Mouse (Mus musculus) embryonic facial prominence, embryonic 15.5 days (tissue): ENCODE data around the gene Kit. TPM values are rescaled to one million over a fixed set of nuclear protein-coding genes. Genes with fewer than 3 reads are reported as not detected.

Source experiments
- ATAC-seq: fragments of 200-750 bp; cut with Nextera tagmentation; 2 replicates; pipeline ENCODE4 v1.8.0; 2017; ENCODE audit warnings: low read depth, moderate TSS enrichment; ENCODE audit not compliant: insufficient number of reproducible peaks, low FRiP score, low TSS enrichment
- H3K27ac ChIP-seq: fragments of 300-500 bp; sonication (generic); replicated peaks from 2 replicates; pipeline ENCODE4 v1.5.1; 2015; ENCODE audit warnings: mild to moderate bottlenecking, inconsistent platforms
- H3K27me3 ChIP-seq: fragments of 300-500 bp; sonication (generic); 2 replicates; pipeline ENCODE4 v1.6.1; 2015; ENCODE audit warnings: inconsistent platforms
- H3K36me3 ChIP-seq: fragments of 300-500 bp; sonication (generic); 2 replicates; pipeline ENCODE4 v1.6.1; 2015; ENCODE audit warnings: mild to moderate bottlenecking, inconsistent platforms
- H3K4me1 ChIP-seq: fragments of 300-500 bp; sonication (generic); 2 replicates; pipeline ENCODE4 v1.6.1; 2015; ENCODE audit warnings: inconsistent platforms
- H3K4me2 ChIP-seq: fragments of 300-500 bp; sonication (generic); replicated peaks from 2 replicates; pipeline ENCODE4 v1.6.1; 2015; ENCODE audit warnings: mild to moderate bottlenecking, inconsistent platforms
- H3K4me3 ChIP-seq: fragments of 300-500 bp; sonication (generic); replicated peaks from 2 replicates; pipeline ENCODE4 v1.5.1; 2015; ENCODE audit warnings: mild to moderate bottlenecking, inconsistent platforms
- H3K9ac ChIP-seq: fragments of 300-500 bp; sonication (generic); 2 replicates; pipeline ENCODE4 v1.6.1; 2015; ENCODE audit warnings: inconsistent platforms
- H3K9me3 ChIP-seq: fragments of 300-500 bp; sonication (generic); replicated peaks from 2 replicates; pipeline ENCODE4 v1.6.1; 2016; ENCODE audit warnings: inconsistent platforms
- WGBS: fragments of 180-500 bp; shearing (Covaris S2); methylation state at CpG from one replicate; pipeline ENCODE4 v1.1.7; 2015; 5-methylcytosine and 5-hydroxymethylcytosine counted together
- polyA plus RNA-seq: library from polyadenylated mRNA; unstranded; fragments of >200 nt; fragmentation: Nextera tagmentation; extraction: Ambion mirVana; gene quantifications from 2 replicates; pipeline ENCODE4 v1.2.1, GENCODE M21; 2015

The Kit gene
- polyA plus RNA-seq, 1 experiment from 2014 or later, result 23.4 TPM

DNA sequence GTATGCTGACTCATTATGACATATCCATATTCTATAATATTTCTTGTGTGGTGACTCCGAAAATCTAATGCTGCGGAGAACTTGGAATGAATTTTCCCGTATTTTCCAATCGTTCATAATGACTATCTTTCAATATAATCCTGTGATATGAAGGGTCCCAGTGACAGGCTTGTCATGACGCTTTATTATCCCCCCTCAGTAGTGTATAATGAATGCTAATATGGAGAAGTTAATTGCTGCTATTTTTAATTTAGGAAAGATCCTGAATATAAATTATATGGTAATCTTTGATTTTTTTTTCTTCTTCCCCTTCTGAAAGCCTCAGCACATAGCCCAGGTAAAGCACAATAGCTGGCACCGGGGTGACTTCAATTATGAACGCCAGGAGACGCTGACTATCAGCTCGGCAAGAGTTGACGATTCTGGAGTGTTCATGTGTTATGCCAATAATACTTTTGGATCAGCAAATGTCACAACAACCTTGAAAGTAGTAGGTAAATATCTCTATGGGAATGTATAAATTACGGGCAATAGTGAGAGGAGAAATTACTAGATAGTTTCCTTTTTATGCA, 40.4 kb downstream of the Kit start:
- no peak for ATAC-seq
- no peak overlapping the region for H3K4me2 ChIP-seq
- H3K36me3 ChIP-seq, result no peaks in the 10 kb centered on the region
- no peak overlapping the region for H3K27ac ChIP-seq
- no peaks in the 10 kb centered on the region for H3K4me1 ChIP-seq
- WGBS, result 94% methylated on average over 11 of the region's 11 CpGs
- no peak overlapping the region for H3K4me3 ChIP-seq
- H3K9ac ChIP-seq, result no peak overlapping the region
- no peaks in the 10 kb centered on the region for H3K9me3 ChIP-seq
- H3K27me3 ChIP-seq, result no peaks in the 10 kb centered on the region

GRCm38 (mm10) chr5:75615624-75616023, 40.9 kb downstream of the Kit start:
- Histone ChIP-seq H3K9me3 (no peaks in the 10 kb centered on the region), H3K27me3 (no peaks in the 10 kb centered on the region)
- no peak for ATAC-seq

GRCm38 (mm10) chr5:75622401-75622800, 47.7 kb downstream of the Kit start:
- no peaks in the 10 kb centered on the region for H3K4me1 ChIP-seq
- no peaks in the 10 kb centered on the region for H3K27me3 ChIP-seq
- no peak overlapping the region for H3K9ac ChIP-seq
- no peak for ATAC-seq
- no peak overlapping the region for H3K4me2 ChIP-seq
- H3K36me3 ChIP-seq, result no peaks in the 10 kb centered on the region
- H3K27ac ChIP-seq, result no peak overlapping the region
- H3K9me3 ChIP-seq, result no peaks in the 10 kb centered on the region
- H3K4me3 ChIP-seq, result no peak overlapping the region
- 93% methylated on average over 4 of the region's 4 CpGs for WGBS

More at GRCm38 (mm10) chr5:75615624-75616023, 40.9 kb downstream of the Kit start:
- Histone ChIP-seq H3K27ac (no peak overlapping the region), H3K36me3 (no peaks in the 10 kb centered on the region), H3K4me2 (no peak overlapping the region), H3K4me1 (no peaks in the 10 kb centered on the region), H3K9ac (no peak overlapping the region), H3K4me3 (no peak overlapping the region)
- 87% methylated on average over 8 of the region's 8 CpGs for WGBS

DNA sequence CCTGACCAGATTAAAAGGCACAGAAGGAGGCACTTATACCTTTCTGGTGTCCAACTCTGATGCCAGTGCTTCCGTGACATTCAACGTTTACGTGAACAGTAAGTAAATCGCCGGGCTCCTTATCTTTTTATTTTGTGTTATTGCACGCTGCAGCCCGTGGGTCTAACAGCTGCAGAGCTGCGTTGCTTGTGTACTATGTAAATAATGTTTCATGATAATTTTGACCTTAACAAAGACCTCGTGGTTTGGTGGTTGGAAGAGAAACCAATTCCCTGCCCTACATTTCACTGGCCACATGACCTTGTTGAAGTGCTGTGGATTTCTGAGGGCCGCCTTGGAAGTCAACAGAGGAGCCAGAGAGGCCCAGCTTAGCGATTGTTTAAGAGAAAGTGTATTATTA, 48.3 kb downstream of the Kit start:
- H3K27ac ChIP-seq, result no peak overlapping the region
- no peak overlapping the region for H3K4me2 ChIP-seq
- H3K4me3 ChIP-seq, result no peak overlapping the region
- no peak for ATAC-seq
- no peaks in the 10 kb centered on the region for H3K27me3 ChIP-seq
- no peaks in the 10 kb centered on the region for H3K4me1 ChIP-seq
- 87% methylated on average over 11 of the region's 11 CpGs for WGBS
- H3K9ac ChIP-seq, result no peak overlapping the region
- no peaks in the 10 kb centered on the region for H3K9me3 ChIP-seq
- H3K36me3 ChIP-seq, result no peaks in the 10 kb centered on the region

GRCm38 (mm10) chr5:75623520-75623919, 48.8 kb downstream of the Kit start:
- Histone ChIP-seq H3K36me3 (no peaks in the 10 kb centered on the region), H3K4me3 (no peak overlapping the region), H3K9ac (no peak overlapping the region), H3K4me1 (no peaks in the 10 kb centered on the region), H3K9me3 (no peaks in the 10 kb centered on the region), H3K27me3 (no peaks in the 10 kb centered on the region), H3K27ac (no peak overlapping the region), H3K4me2 (no peak overlapping the region)
- 84% methylated on average over 1 of the region's 1 CpGs for WGBS
- ATAC-seq, result no peak

DNA sequence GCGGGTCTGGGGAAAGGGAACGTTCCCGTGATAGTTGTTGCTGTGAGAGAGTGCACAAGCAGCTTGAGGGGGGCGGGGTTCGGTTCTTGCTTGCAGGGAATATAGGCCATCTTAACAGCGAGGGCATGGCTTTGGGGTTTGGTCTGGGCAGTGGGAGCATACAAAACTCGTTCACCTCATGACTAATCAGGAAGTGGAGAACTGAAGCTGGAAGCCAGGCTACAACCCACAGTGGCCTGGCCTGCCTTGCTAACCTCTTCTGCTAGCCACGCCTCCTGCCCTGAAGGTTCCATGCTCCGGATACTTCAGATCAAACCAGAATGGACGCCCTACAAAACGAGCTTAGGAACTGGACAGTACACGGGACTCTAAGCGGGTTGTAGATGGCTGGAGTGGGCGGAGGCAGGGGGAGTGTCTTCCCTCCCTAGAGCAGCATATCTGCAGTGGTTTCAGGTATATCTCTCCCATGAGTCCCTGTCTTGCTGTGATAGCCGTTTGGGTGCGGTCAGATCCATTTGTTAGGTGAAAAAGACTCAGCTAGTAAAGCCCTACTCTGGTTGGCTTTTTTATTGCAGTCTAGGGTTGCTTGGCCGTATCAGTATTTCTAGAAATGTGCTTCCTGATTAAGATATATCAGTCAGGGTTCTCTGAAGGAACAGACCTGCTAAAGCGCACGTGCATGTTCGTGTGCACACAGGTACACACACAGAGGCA, 49.4 kb downstream of the Kit start:
- no peaks in the 10 kb centered on the region for H3K4me1 ChIP-seq
- 88% methylated on average over 20 of the region's 20 CpGs for WGBS
- no peak for ATAC-seq
- H3K9me3 ChIP-seq, result no peaks in the 10 kb centered on the region
- no peak overlapping the region for H3K9ac ChIP-seq
- no peak overlapping the region for H3K27ac ChIP-seq
- no peaks in the 10 kb centered on the region for H3K27me3 ChIP-seq
- H3K36me3 ChIP-seq, result no peaks in the 10 kb centered on the region
- no peak overlapping the region for H3K4me3 ChIP-seq
- H3K4me2 ChIP-seq, result no peak overlapping the region

DNA sequence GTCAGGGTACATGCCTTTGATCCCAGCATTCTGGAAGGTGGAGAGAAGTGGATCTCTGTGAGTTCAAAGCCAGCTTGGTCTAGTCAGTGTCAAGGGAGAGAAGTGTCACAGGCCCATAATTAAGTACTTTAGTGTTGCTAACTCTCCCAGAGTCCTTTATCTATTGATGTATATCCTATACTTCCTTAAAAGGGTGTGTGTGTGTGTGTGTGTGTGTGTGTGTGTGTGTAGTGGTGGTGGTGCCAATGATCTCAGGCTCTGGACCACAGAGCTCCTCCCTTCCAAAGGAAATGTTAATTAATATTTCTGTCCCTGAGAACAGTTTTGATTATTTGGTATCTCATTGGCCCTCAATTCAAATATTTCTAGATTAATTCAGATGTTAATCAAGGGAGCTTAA, 50.3 kb downstream of the Kit start:
- H3K9me3 ChIP-seq, result no peaks in the 10 kb centered on the region
- no peak overlapping the region for H3K27ac ChIP-seq
- no peaks in the 10 kb centered on the region for H3K27me3 ChIP-seq
- no peak overlapping the region for H3K4me3 ChIP-seq
- H3K9ac ChIP-seq, result no peak overlapping the region
- H3K36me3 ChIP-seq, result no peaks in the 10 kb centered on the region
- H3K4me1 ChIP-seq, result no peaks in the 10 kb centered on the region
- no peak overlapping the region for H3K4me2 ChIP-seq
- ATAC-seq, result no peak

DNA sequence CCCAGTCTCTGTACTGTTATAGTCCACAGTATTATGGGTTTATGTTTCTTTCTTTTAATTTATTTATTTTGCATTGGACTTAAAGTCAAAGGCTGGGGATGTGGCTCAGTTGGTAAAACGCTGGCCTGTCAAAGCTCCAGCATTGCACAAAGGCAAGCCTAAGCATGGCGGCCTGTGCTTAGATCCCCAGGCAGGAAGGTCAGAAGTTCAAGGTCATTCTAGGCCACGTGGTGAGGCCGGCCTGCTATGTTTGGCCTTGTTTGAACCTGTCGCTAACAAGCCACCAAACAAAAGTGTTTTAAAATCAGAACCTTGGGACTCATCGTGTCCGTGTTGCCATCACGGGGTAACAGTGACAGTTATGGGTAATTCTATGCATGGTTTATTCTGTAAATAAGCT, 51.6 kb downstream of the Kit start:
- Histone ChIP-seq H3K9ac (no peak overlapping the region), H3K4me3 (no peak overlapping the region), H3K27me3 (no peaks in the 10 kb centered on the region), H3K4me2 (no peak overlapping the region), H3K4me1 (no peaks in the 10 kb centered on the region), H3K36me3 (no peaks in the 10 kb centered on the region), H3K9me3 (no peaks in the 10 kb centered on the region), H3K27ac (no peak overlapping the region)
- 60% methylated on average over 8 of the region's 8 CpGs for WGBS
- no peak for ATAC-seq

GRCm38 (mm10) chr5:75626703-75627102, 52.0 kb downstream of the Kit start:
- ATAC-seq, result no peak
- H3K9me3 ChIP-seq, result no peaks in the 10 kb centered on the region
- H3K9ac ChIP-seq, result no peak overlapping the region
- H3K4me1 ChIP-seq, result no peaks in the 10 kb centered on the region
- H3K4me3 ChIP-seq, result no peak overlapping the region
- H3K27ac ChIP-seq, result no peak overlapping the region
- no peaks in the 10 kb centered on the region for H3K27me3 ChIP-seq
- WGBS, result 67% methylated on average over 6 of the region's 6 CpGs
- H3K36me3 ChIP-seq, result no peaks in the 10 kb centered on the region
- no peak overlapping the region for H3K4me2 ChIP-seq

DNA sequence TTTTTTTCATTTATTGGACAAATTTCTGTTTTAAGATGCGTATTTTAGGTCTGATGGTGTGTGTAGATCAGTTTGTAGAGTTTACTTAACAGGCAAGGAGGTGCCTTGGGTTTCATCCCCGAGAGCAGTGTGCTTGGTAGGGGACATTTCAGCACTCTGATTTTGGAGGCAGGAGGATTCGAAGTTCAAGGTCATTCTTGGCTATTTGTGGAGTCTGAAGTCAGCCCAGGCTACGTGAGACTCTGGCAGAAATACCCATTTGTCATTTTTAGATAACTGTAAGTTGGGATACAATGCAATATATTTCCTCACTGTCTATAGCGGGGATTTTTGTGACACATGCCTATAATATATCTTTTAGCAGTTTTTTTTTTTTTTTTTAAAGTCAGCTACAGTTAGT, 57.5 kb downstream of the Kit start:
- H3K4me1 ChIP-seq, result no peaks in the 10 kb centered on the region
- H3K27ac ChIP-seq, result no peak overlapping the region
- no peak overlapping the region for H3K4me2 ChIP-seq
- no peaks in the 10 kb centered on the region for H3K27me3 ChIP-seq
- no peaks in the 10 kb centered on the region for H3K36me3 ChIP-seq
- WGBS, result 86% methylated on average over 5 of the region's 5 CpGs
- no peak for ATAC-seq
- H3K9ac ChIP-seq, result no peak overlapping the region
- H3K4me3 ChIP-seq, result no peak overlapping the region
- H3K9me3 ChIP-seq, result no peaks in the 10 kb centered on the region

DNA sequence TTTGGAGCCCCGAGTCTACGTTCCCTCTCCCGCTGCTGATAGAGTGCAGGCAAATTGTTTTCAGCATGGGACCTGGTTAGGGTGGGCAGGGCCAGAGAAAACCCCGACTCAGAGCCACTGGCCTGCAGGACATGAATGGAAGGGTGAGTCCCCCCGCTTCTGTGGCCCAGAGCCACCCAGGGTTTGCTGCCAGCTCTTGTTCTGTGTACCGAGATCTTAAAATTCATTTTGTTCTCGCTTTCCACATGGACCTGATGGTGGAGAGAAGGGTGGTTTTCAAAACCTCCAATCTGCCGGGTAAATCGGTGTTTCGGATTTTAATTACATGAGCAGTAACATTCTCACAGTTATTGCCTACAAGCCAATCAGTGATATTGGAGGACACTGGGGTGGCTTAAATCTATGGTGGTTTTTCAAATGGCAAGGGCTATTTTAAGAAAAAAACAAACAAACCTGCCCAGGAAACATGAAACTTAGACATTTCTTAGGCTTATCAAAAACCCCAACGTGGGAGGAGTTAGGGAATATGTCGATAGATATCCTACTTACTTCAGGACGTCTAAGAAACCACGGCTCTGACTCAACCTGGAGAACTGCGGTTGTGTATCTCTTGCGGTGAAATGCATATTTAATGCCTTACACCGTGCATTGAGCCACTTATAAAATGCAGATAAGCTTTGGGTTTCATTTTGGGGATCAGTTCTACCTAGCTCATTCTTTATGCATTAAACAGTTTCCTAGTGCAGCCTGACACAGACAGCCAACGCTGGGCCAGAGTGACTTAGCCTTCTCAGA, 58.3 kb downstream of the Kit start:
- 84% methylated on average over 18 of the region's 18 CpGs for WGBS
- no peak for ATAC-seq

More for the DNA sequence above, 58.3 kb downstream of the Kit start:
- no peaks in the 10 kb centered on the region for H3K27me3 ChIP-seq
- H3K9me3 ChIP-seq, result no peaks in the 10 kb centered on the region
- no peak overlapping the region for H3K27ac ChIP-seq
- H3K9ac ChIP-seq, result no peak overlapping the region
- no peak overlapping the region for H3K4me3 ChIP-seq
- H3K4me1 ChIP-seq, result no peaks in the 10 kb centered on the region
- H3K4me2 ChIP-seq, result no peak overlapping the region
- H3K36me3 ChIP-seq, result no peaks in the 10 kb centered on the region
